Mouse (Mus musculus): ENCODE measurements at regions not wholly inside any gene's neighbourhood (a gene's known extent, or its start where the extent isn't known, plus 50 kb on each side); places are given as distances from the start of the nearest gene placed in this dataset.

DNA sequence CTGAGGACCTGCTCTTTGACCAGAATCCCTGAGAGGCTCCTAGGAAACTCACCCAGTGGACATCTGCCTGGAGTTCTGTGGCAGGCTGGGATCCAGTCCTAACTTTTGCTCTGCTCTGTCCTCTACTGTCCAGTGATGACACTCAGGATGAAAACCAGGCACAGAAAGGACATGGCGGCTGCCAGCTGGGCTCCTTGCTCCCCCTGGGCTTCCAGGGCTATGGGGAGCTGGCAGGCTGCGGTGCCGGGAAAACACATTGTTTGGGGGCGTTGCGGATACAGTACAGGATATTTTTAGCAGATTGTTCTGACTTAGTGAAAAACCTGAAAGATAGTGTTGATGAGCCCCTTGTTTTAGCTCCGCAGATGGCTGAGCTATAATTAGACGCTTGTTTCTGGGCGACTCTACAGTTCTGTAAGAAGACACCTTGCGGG, 94.2 kb upstream of the Klf13 start:
- Histone ChIP-seq H3K4me1 (ENCODE audit: control insufficient read depth, insufficient read depth, low read length) (peaks cover 2% of the 10 kb centered on the region; the same call in 1 of the 2 replicates), H3K27ac (ENCODE audit: control insufficient read depth, insufficient read depth, low read depth, low read length) (no peak overlapping the region), H3K4me3 (ENCODE audit: control insufficient read depth, low read depth, low read length) (no peak overlapping the region), H3K27me3 (ENCODE audit: control insufficient read depth, insufficient read depth, low read length) (no peaks in the 10 kb centered on the region), H3K36me3 (ENCODE audit: control insufficient read depth, insufficient read depth, low read length) (no peaks in the 10 kb centered on the region)
- no peak for TF ChIP-seq POLR2A (IDR thresholded peaks at IDR 0.05; ENCODE audit: control insufficient read depth, low read depth, low read length)
- no peak for TF ChIP-seq CTCF (IDR thresholded peaks at IDR 0.05; ENCODE audit: control insufficient read depth, insufficient read depth, insufficient replicate concordance, low read depth, low read length)

DNA sequence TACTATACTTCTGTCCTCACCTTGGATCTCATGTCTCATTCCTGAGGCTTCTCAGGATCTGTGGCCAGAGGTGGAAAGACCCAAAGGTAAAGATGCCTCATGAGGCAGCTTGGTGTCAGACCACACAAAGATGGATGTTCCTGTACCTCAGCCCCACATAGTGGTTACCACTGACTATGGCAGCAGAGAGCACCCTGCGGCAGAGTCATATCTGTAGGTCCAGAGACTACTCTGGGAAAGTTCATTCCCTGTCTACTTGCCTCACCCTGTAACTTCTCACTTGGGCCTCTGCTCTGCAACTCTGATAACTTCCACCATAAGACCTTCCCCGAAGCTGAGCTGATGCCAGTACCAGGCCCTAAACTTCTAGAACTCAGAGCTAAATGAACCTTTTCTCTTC, 91.9 kb upstream of the Klf13 start:
- TF ChIP-seq CTCF (IDR thresholded peaks at IDR 0.05; ENCODE audit: control insufficient read depth, insufficient read depth, insufficient replicate concordance, low read depth, low read length) (no peak), POLR2A (IDR thresholded peaks at IDR 0.05; ENCODE audit: control insufficient read depth, low read depth, low read length) (no peak)
- H3K27ac ChIP-seq (ENCODE audit: control insufficient read depth, insufficient read depth, low read depth, low read length): no peak overlapping the region
- no peaks in the 10 kb centered on the region for H3K27me3 ChIP-seq (ENCODE audit: control insufficient read depth, insufficient read depth, low read length)
- no peak overlapping the region for H3K4me3 ChIP-seq (ENCODE audit: control insufficient read depth, low read depth, low read length)
- no peaks in the 10 kb centered on the region for H3K36me3 ChIP-seq (ENCODE audit: control insufficient read depth, insufficient read depth, low read length)
- H3K4me1 ChIP-seq (ENCODE audit: control insufficient read depth, insufficient read depth, low read length): peaks cover 2% of the 10 kb centered on the region; the same call in 1 of the 2 replicates

DNA sequence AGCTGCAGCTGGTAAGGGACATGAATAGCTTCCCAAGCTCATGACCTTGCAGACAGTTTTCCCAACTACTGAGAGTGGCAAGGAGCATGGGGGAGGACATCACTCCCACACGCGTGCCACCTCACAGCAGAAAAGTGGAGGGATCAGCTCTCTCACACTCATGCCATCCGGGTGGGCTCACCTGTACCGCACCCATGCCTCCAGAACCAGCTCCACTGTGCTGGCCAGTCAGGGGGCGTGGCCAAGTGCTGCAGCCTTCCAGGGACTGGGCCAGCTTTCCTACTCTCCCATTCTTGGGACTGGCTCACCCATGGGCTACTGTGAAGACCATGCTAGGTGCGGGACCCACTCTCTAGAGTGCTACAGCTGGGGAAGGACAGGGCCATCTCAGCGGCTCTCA, 88.4 kb upstream of the Klf13 start:
- no peak overlapping the region for H3K27ac ChIP-seq (ENCODE audit: control insufficient read depth, insufficient read depth, low read depth, low read length)
- H3K36me3 ChIP-seq (ENCODE audit: control insufficient read depth, insufficient read depth, low read length): no peaks in the 10 kb centered on the region
- no peak overlapping the region for H3K4me3 ChIP-seq (ENCODE audit: control insufficient read depth, low read depth, low read length)
- peaks cover 2% of the 10 kb centered on the region; the same call in 1 of the 2 replicates for H3K4me1 ChIP-seq (ENCODE audit: control insufficient read depth, insufficient read depth, low read length)
- TF ChIP-seq CTCF (IDR thresholded peaks at IDR 0.05; ENCODE audit: control insufficient read depth, insufficient read depth, insufficient replicate concordance, low read depth, low read length): no peak
- TF ChIP-seq POLR2A (IDR thresholded peaks at IDR 0.05; ENCODE audit: control insufficient read depth, low read depth, low read length): no peak
- no peaks in the 10 kb centered on the region for H3K27me3 ChIP-seq (ENCODE audit: control insufficient read depth, insufficient read depth, low read length)

DNA sequence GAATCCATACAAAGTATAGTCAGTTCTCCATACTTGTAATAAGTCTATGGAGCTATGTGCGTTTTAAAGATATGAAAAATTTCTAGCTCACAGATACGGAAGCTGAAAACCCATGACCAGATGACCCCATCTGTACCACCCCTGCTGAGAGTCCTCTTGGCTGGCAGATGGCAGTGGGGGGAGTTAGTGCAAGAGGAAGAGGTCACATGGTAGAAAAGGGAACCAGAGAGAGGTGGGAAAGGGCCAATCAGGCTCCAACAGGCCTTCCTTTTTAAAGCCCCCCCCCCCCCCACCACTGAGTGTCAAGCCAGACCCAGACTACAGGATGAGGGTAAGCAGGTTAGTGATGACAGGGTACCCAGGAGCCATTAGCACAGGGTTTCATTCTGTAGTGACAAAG, 86.4 kb upstream of the Klf13 start:
- no peak for TF ChIP-seq CTCF (IDR thresholded peaks at IDR 0.05; ENCODE audit: control insufficient read depth, insufficient read depth, insufficient replicate concordance, low read depth, low read length)
- no peak for TF ChIP-seq POLR2A (IDR thresholded peaks at IDR 0.05; ENCODE audit: control insufficient read depth, low read depth, low read length)
- no peaks in the 10 kb centered on the region for H3K36me3 ChIP-seq (ENCODE audit: control insufficient read depth, insufficient read depth, low read length)
- no peaks in the 10 kb centered on the region for H3K27me3 ChIP-seq (ENCODE audit: control insufficient read depth, insufficient read depth, low read length)
- peaks cover 2% of the 10 kb centered on the region; the same call in 1 of the 2 replicates for H3K4me1 ChIP-seq (ENCODE audit: control insufficient read depth, insufficient read depth, low read length)
- H3K27ac ChIP-seq (ENCODE audit: control insufficient read depth, insufficient read depth, low read depth, low read length): no peak overlapping the region
- H3K4me3 ChIP-seq (ENCODE audit: control insufficient read depth, low read depth, low read length): no peak overlapping the region

GRCm38 (mm10) chr7:64024253-64024652, 85.5 kb upstream of the Klf13 start:
- H3K27ac ChIP-seq (ENCODE audit: control insufficient read depth, insufficient read depth, low read depth, low read length): no peak overlapping the region
- H3K36me3 ChIP-seq (ENCODE audit: control insufficient read depth, insufficient read depth, low read length): no peaks in the 10 kb centered on the region
- H3K4me1 ChIP-seq (ENCODE audit: control insufficient read depth, insufficient read depth, low read length): peaks cover 2% of the 10 kb centered on the region; the same call in 1 of the 2 replicates
- H3K4me3 ChIP-seq (ENCODE audit: control insufficient read depth, low read depth, low read length): no peak overlapping the region
- no peaks in the 10 kb centered on the region for H3K27me3 ChIP-seq (ENCODE audit: control insufficient read depth, insufficient read depth, low read length)
- TF ChIP-seq CTCF (IDR thresholded peaks at IDR 0.05; ENCODE audit: control insufficient read depth, insufficient read depth, insufficient replicate concordance, low read depth, low read length) (no peak), POLR2A (IDR thresholded peaks at IDR 0.05; ENCODE audit: control insufficient read depth, low read depth, low read length) (no peak)

DNA sequence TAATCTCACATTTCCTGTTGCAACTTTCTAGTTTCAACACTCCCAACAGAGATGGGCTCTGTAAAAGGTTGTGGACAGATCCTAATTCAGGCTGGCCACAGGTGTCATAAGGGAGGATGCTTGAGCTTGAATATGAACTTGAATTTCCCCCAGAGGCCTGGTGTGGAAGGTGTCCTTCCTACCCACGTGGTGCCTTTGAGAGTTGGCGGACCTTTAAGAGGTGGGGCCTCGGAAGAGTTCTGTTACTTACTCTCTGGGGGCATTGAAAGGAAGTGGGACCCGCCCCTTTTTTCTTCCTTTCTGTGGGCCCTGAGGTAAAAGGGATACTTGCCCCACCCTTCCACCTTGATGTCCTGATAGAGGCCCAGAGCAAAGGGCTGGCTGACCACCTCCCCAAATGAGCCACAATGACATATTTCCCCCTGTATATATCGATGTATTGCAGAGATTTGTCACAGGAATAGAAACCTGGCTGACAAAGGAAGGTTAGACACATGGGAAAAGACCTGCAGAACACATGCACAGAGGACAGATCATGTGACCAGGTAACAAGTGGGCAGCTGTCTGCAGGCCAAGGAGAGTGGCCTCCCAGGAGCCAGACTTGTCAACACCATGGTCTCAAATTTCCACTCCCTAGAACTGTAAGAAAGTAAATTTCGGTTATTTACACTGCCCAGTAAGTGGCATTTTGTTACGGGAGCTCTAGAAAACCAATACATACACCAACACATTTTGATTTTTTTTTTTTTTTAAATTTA, 84.2 kb upstream of the Klf13 start:
- Histone ChIP-seq H3K27ac (ENCODE audit: control insufficient read depth, insufficient read depth, low read depth, low read length) (no peak overlapping the region), H3K27me3 (ENCODE audit: control insufficient read depth, insufficient read depth, low read length) (no peaks in the 10 kb centered on the region), H3K4me1 (ENCODE audit: control insufficient read depth, insufficient read depth, low read length) (peaks cover 2% of the 10 kb centered on the region; the same call in 1 of the 2 replicates), H3K4me3 (ENCODE audit: control insufficient read depth, low read depth, low read length) (no peak overlapping the region), H3K36me3 (ENCODE audit: control insufficient read depth, insufficient read depth, low read length) (no peaks in the 10 kb centered on the region)
- TF ChIP-seq CTCF (IDR thresholded peaks at IDR 0.05; ENCODE audit: control insufficient read depth, insufficient read depth, insufficient replicate concordance, low read depth, low read length): no peak
- TF ChIP-seq POLR2A (IDR thresholded peaks at IDR 0.05; ENCODE audit: control insufficient read depth, low read depth, low read length): no peak

- Histone ChIP-seq H3K27me3 (ENCODE audit: control insufficient read depth, insufficient read depth, low read length) (no peaks in the 10 kb centered on the region), H3K27ac (ENCODE audit: control insufficient read depth, insufficient read depth, low read depth, low read length) (no peak overlapping the region), H3K4me3 (ENCODE audit: control insufficient read depth, low read depth, low read length) (no peak overlapping the region), H3K4me1 (ENCODE audit: control insufficient read depth, insufficient read depth, low read length) (no peaks in the 10 kb centered on the region), H3K36me3 (ENCODE audit: control insufficient read depth, insufficient read depth, low read length) (no peaks in the 10 kb centered on the region)
- TF ChIP-seq CTCF (IDR thresholded peaks at IDR 0.05; ENCODE audit: control insufficient read depth, insufficient read depth, insufficient replicate concordance, low read depth, low read length): no peak
- TF ChIP-seq POLR2A (IDR thresholded peaks at IDR 0.05; ENCODE audit: control insufficient read depth, low read depth, low read length): no peak
Observed at GRCm38 (mm10) chr7:64021241-64022108, 82.8 kb upstream of the Klf13 start.

All from testis, adult 2 months (tissue).